Mouse (Mus musculus) cortical plate, adult 2 months (tissue): ENCODE data around the gene Nrsn2.

Source experiments
- CTCF ChIP-seq: fragments of 200-500 bp; IDR thresholded peaks from 2 replicates; pipeline ENCODE4 v1.5.1; 2011; ENCODE audit warnings: mild to moderate bottlenecking, control low read depth, low read length; ENCODE audit not compliant: insufficient read depth; ENCODE audit errors: extremely low read depth
- POLR2A ChIP-seq: fragments of 200-500 bp; IDR thresholded peaks from 2 replicates; pipeline ENCODE4 v1.6.1; 2011; ENCODE audit warnings: mild to moderate bottlenecking, low read length, control low read depth; ENCODE audit not compliant: insufficient read depth; ENCODE audit errors: extremely low read depth

DNA sequence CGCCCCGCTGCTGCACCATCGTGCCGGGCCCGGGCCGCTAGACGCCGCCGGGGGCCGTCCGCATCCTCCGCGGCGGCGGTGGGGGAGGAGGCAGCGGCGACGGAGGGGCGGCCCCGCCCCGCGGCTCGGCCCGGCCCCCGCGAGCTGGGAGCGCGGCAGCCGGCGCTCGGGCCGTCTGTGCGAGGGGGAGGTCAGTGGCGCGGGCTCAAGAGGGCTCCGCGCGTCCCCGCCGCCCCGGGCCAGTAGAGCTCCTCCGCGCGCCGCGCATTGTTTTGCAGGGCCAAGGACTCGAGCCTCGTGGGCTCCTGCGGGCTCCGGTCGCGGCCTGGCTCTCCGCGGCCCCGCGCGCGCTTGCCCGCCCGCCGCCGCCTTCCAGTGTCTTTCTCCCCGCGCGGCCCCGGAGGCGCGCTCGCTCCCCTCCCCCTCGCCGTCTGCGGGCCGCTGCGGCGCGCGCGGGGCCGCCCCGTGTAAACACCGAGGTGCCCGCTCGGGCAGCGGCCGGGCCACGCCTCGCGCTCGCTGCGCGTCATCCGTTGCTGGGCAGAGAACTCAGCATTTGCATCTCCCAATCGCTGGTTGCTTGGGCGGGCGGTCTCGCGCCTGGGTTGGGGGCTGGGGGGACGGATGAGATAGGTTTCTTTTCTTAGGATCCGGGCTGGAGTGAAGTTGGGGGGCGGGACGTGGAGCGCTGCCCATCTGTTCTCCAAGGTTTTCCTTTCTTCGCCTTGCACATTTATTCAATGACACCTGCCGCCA, 21.4 kb upstream of the Nrsn2 start, which contains the start of gene Sox12:
- TF ChIP-seq POLR2A (no peak), CTCF (no peak)
